Mouse (Mus musculus) ES-E14 (cell line): ENCODE measurements at regions not wholly inside any gene's neighbourhood (a gene's known extent, or its start where the extent isn't known, plus 50 kb on each side); places are given as distances from the start of the nearest gene placed in this dataset.

ENCODE experiments used
- CHD2 ChIP-seq: IDR thresholded peaks from 2 replicates; pipeline ENCODE4 v1.6.1; 2014; ENCODE audit warnings: mild to moderate bottlenecking, low read depth, low read length, inconsistent platforms
- MAFK ChIP-seq: IDR thresholded peaks from 2 replicates; pipeline ENCODE4 v1.6.1; 2014; ENCODE audit warnings: mild to moderate bottlenecking, low read depth, low read length, inconsistent platforms; ENCODE audit not compliant: insufficient read depth
- ZC3H11A ChIP-seq: IDR thresholded peaks from 2 replicates; pipeline ENCODE4 v1.6.1; 2012; ENCODE audit warnings: low read depth, mild to moderate bottlenecking, inconsistent platforms, low read length, borderline replicate concordance

GRCm38 (mm10) chr8:112935897-112936719 is 366.3 kb downstream of the Cntnap4 start:
- TF ChIP-seq ZC3H11A (no peak), CHD2 (no peak), MAFK (no peak)
